Comparison of ENCODE assay signal across 15 mouse cellular contexts in genomic region chr1:137297780-137298569, GRCm38 (mm10).
DNase-seq lines count a peak whose midpoint lies in the region; ATAC-seq and TF ChIP-seq lines count a peak whose summit lies in the region.
"Had no signal": no experiment of that assay in that cellular context is flagged by ENCODE, and none has a peak within 500 bp of the region (broad histone marks: within the 10 kb centered on the region; RNA-seq: fewer than 3 reads in every experiment).

No protein-coding gene starts in this region.

- no peak for TF ChIP-seq POLR2A in brain, embryonic 14.5 days (IDR thresholded peaks at IDR 0.05; ENCODE audit: borderline replicate concordance, extremely low read depth, insufficient read depth, insufficient read length, poor library complexity, severe bottlenecking)

- TF ChIP-seq CTCF in brain, embryonic 14.5 days (IDR thresholded peaks at IDR 0.05; ENCODE audit: borderline replicate concordance, extremely low read depth, insufficient read depth, insufficient read length): peak; percentile 18; the same call in 1 of the 2 replicates

- H3K9ac ChIP-seq in lung, embryonic 15.5 days: no peak overlapping the region
- H3K9ac ChIP-seq in hindbrain, embryonic 13.5 days: no peak overlapping the region
- H3K9ac ChIP-seq: midbrain, embryonic 12.5 days had no signal

- H3K36me3 ChIP-seq in lung, embryonic 15.5 days: no peaks in the 10 kb centered on the region
- H3K36me3 ChIP-seq in hindbrain, embryonic 13.5 days: no peaks in the 10 kb centered on the region
- H3K36me3 ChIP-seq: midbrain, embryonic 12.5 days had no signal

- no peak for DNase-seq in frontal cortex, postnatal 10 days (ENCODE audit: low spot score in 2 of 2)
- no peak for DNase-seq in lung, postnatal 10 days
- DNase-seq in brain, embryonic 14.5 days (ENCODE audit: low read depth): peak; percentile 30
- DNase-seq in thymus, postnatal 0 days (ENCODE audit: low spot score): peak; percentile 59
- no peak for DNase-seq in layer of hippocampus, adult 9-10 months (ENCODE audit: low spot score)
- DNase-seq: adrenal gland, adult 2 months; cerebellum, adult 2 months; gastrocnemius, postnatal 14 days; heart, postnatal 14 days; liver had no signal

- no peak overlapping the region for H3K4me3 ChIP-seq in lung, embryonic 15.5 days
- no peak overlapping the region for H3K4me3 ChIP-seq in hindbrain, embryonic 13.5 days
- H3K4me3 ChIP-seq: erythroblast, embryonic 14.5 days; midbrain, embryonic 12.5 days had no signal

- 47% methylated on average over 10 of the region's 10 CpGs for WGBS in lung, embryonic 15.5 days
- 56% methylated on average over 10 of the region's 10 CpGs for WGBS in hindbrain, embryonic 13.5 days

- no peak overlapping the region for H3K4me2 ChIP-seq in lung, embryonic 15.5 days
- H3K4me2 ChIP-seq in hindbrain, embryonic 13.5 days: no peak overlapping the region
- H3K4me2 ChIP-seq: midbrain, embryonic 12.5 days had no signal

- no peaks in the 10 kb centered on the region for H3K27me3 ChIP-seq in lung, embryonic 15.5 days
- no peaks in the 10 kb centered on the region for H3K27me3 ChIP-seq in hindbrain, embryonic 13.5 days
- H3K27me3 ChIP-seq: midbrain, embryonic 12.5 days had no signal

- no peak overlapping the region for H3K27ac ChIP-seq in lung, embryonic 15.5 days
- H3K27ac ChIP-seq in hindbrain, embryonic 13.5 days: no peak overlapping the region
- H3K27ac ChIP-seq: midbrain, embryonic 12.5 days had no signal

- H3K4me1 ChIP-seq in lung, embryonic 15.5 days: no peaks in the 10 kb centered on the region
- H3K4me1 ChIP-seq in hindbrain, embryonic 13.5 days (replicated peaks): no peaks in the 10 kb centered on the region
- H3K4me1 ChIP-seq: midbrain, embryonic 12.5 days had no signal

- H3K9me3 ChIP-seq in lung, embryonic 15.5 days: no peaks in the 10 kb centered on the region
- no peaks in the 10 kb centered on the region for H3K9me3 ChIP-seq in hindbrain, embryonic 13.5 days
- H3K9me3 ChIP-seq: midbrain, embryonic 12.5 days had no signal

- peak; percentile 97 for ATAC-seq in frontal cortex, adult (ENCODE audit: low TSS enrichment)
- ATAC-seq in lung, embryonic 15.5 days (ENCODE audit: borderline replicate concordance, extremely low read depth, low FRiP score, low TSS enrichment): peak; percentile 31; the same call in 1 of the 2 replicates
- no peak for ATAC-seq in hindbrain, embryonic 13.5 days (ENCODE audit: low FRiP score)

Comparison
In these comparisons a context has a peak if more than half of its experiments do, and no peak if none do; other contexts are left out.
1. DNase-seq: peak in brain, embryonic 14.5 days (single experiment) and thymus, postnatal 0 days (single experiment); none in frontal cortex, postnatal 10 days (0 of 2), lung, postnatal 10 days (single experiment) and layer of hippocampus, adult 9-10 months (single experiment).